Mouse (Mus musculus) ovary, postnatal 36 days (tissue): ENCODE results near the gene Pacs1.
A peak's percentile ranks its signal among the peaks of the same experiment; 100 is the strongest.
"Not testable (repeated sequence)": the region's sequence is repeated elsewhere in the genome, so short reads cannot be mapped to it uniquely, and the experiment has no call there.

Source experiments
- DNase-seq: peaks from one replicate; pipeline ENCODE4 v3.0.0; 2022; ENCODE audit warnings: low spot score, mixed read lengths

The Pacs1 gene

GRCm38 (mm10) chr19:5095887-5096474 is 176.9 kb downstream of the Pacs1 start:
- no peak for DNase-seq

- no peak for DNase-seq
Observed at GRCm38 (mm10) chr19:5094746-5095417, 178.0 kb downstream of the Pacs1 start.

- peak; percentile 96 for DNase-seq
Observed at GRCm38 (mm10) chr19:5094243-5094632, 178.7 kb downstream of the Pacs1 start.

- no peak for DNase-seq
Observed at GRCm38 (mm10) chr19:5093481-5094242, 179.3 kb downstream of the Pacs1 start.

- DNase-seq, result no peak
Observed at GRCm38 (mm10) chr19:5092083-5092482, 180.8 kb downstream of the Pacs1 start.

- DNase-seq, result no peak
Observed at GRCm38 (mm10) chr19:5089324-5089723, 183.6 kb downstream of the Pacs1 start.

- peak; percentile 93 for DNase-seq
Observed at GRCm38 (mm10) chr19:5087884-5088728, 184.8 kb downstream of the Pacs1 start, which contains the start of gene Yif1a. Gene Yif1a, plus strand, starts transcription at chr19:5088538.

- not testable (repeated sequence) for DNase-seq
Observed at GRCm38 (mm10) chr19:5086533-5086932, 186.4 kb downstream of the Pacs1 start.

- DNase-seq, result peak; percentile 70
Observed at GRCm38 (mm10) chr19:5085145-5085863, 187.6 kb downstream of the Pacs1 start, which contains the start of gene Tmem151a. Gene Tmem151a, minus strand, starts transcription at chr19:5085531.

- no peak for DNase-seq
Observed at GRCm38 (mm10) chr19:5084834-5085144, 188.1 kb downstream of the Pacs1 start.

- no peak for DNase-seq
Observed at GRCm38 (mm10) chr19:5083961-5084833, 188.7 kb downstream of the Pacs1 start.
